Mouse (Mus musculus) thymus, adult 2 months (tissue): ENCODE measurements around the gene Abhd6. TPM values are rescaled to one million over a fixed set of nuclear protein-coding genes. Genes with fewer than 3 reads are reported as not detected.

ENCODE experiments used
- DNase-seq: peaks from one replicate; pipeline ENCODE4 v3.0.0; 2021
- H3K27ac ChIP-seq: fragments of 200-500 bp; 2 replicates; pipeline ENCODE4 v1.5.1; 2012; ENCODE audit warnings: low read length, control low read depth; ENCODE audit not compliant: control insufficient read depth, insufficient read depth
- H3K27me3 ChIP-seq: fragments of 200-500 bp; 2 replicates; pipeline ENCODE4 v1.6.1; 2012; ENCODE audit warnings: mild to moderate bottlenecking, low read length, moderate library complexity, mixed read lengths; ENCODE audit not compliant: control insufficient read depth, insufficient read depth
- H3K36me3 ChIP-seq: fragments of 200-500 bp; 2 replicates; pipeline ENCODE4 v1.6.1; 2012; ENCODE audit warnings: mild to moderate bottlenecking, low read length, moderate library complexity; ENCODE audit not compliant: control insufficient read depth, insufficient read depth
- H3K4me1 ChIP-seq: fragments of 200-500 bp; replicated peaks from 2 replicates; pipeline ENCODE4 v1.6.1; 2012; ENCODE audit warnings: low read length; ENCODE audit not compliant: control insufficient read depth, insufficient read depth
- H3K4me3 ChIP-seq: fragments of 200-500 bp; 2 replicates; pipeline ENCODE4 v1.5.1; 2012; ENCODE audit warnings: mild to moderate bottlenecking, low read length, control low read depth, moderate library complexity; ENCODE audit not compliant: control insufficient read depth, insufficient read depth
- CTCF ChIP-seq: fragments of 200-500 bp; IDR thresholded peaks from 2 replicates; pipeline ENCODE4 v1.5.1; 2012; ENCODE audit warnings: mild to moderate bottlenecking, control low read depth, low read length, moderate library complexity, borderline replicate concordance; ENCODE audit not compliant: control insufficient read depth, poor library complexity, insufficient read depth; ENCODE audit errors: extremely low read depth
- POLR2A ChIP-seq: fragments of 200-500 bp; IDR thresholded peaks from 2 replicates; pipeline ENCODE4 v1.6.1; 2012; ENCODE audit warnings: mild to moderate bottlenecking, low read length, control low read depth, moderate library complexity; ENCODE audit not compliant: control insufficient read depth, poor library complexity, insufficient read depth; ENCODE audit errors: extremely low read depth
- WGBS: fragments of 180-500 bp; shearing (Covaris S2); methylation state at CpG from one replicate; pipeline ENCODE4 v1.1.7; 2018; 5-methylcytosine and 5-hydroxymethylcytosine counted together
- polyA plus RNA-seq: library from polyadenylated mRNA; depleted of rRNA; stranded (reverse); fragments of >200 nt; gene quantifications from 2 replicates; pipeline ENCODE4 v1.2.3, GENCODE M21; 2012; rRNA removed

Gene Abhd6
- polyA plus RNA-seq, 1 experiment, result 18.1 TPM

DNA sequence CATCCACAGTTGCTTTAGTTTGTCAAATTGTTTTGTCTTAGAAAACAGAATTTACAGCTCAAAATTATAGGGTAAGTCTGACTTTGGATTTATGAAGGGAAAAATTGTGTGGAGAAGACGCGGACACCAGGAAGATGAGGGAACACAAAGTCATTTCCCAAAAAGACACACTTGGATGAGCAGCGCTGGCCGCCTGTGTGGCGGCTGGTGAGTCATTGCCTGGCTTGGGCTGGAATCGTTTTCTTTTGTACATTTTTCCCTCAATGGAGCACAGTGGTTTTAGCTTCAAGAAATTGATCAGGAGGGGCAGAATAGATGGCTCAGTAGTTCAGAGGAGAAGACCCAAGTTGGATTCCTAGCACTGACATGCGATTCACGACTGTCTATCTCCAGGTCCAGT lies 99.2 kb downstream of the Abhd6 start:
- WGBS, result 97% methylated on average over 8 of the region's 8 CpGs
- TF ChIP-seq CTCF, result no peak
- no peak for TF ChIP-seq POLR2A
- no peak overlapping the region for H3K27ac ChIP-seq
- no peaks in the 10 kb centered on the region for H3K36me3 ChIP-seq
- H3K27me3 ChIP-seq, result no peaks in the 10 kb centered on the region
- DNase-seq, result no peak
- peaks cover 11% of the 10 kb centered on the region for H3K4me1 ChIP-seq
- H3K4me3 ChIP-seq, result no peak overlapping the region

DNA sequence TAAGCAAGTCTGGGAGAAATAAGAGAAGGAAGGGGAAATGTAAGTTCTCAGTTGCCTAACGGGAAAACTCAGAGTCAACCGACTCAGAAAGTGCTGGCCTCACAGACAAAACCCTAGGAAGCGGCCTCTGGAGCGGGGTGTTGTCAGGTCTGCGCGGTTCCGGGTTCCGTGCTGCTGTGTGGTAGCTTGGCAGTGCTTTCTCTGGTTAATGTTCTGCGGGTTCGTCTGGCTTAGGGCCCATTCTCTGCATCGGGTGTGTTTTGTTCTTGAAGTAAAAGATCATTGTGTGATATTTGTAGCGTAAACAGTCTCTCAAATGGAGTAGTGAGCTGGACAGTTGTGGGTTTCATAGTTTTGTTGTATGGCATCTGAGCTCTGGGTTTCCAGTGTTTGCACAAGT lies 100.0 kb downstream of the Abhd6 start:
- 96% methylated on average over 12 of the region's 12 CpGs for whole genome bisulfite sequencing
- Histone ChIP-seq H3K36me3 (no peaks in the 10 kb centered on the region), H3K27me3 (no peaks in the 10 kb centered on the region), H3K4me3 (no peak overlapping the region), H3K4me1 (peaks cover 11% of the 10 kb centered on the region), H3K27ac (no peak overlapping the region)
- no peak for DNase-seq
- no peak for TF ChIP-seq POLR2A
- TF ChIP-seq CTCF, result no peak

Other genes starting within 250 kb of the Abhd6 start
- gene Gm26661, start 211.3 kb upstream of the Abhd6 start, polyA plus RNA-seq, result not detected in 2 replicates
- gene Flnb, start 184.9 kb upstream of the Abhd6 start, polyA plus RNA-seq, result 26.4 and 26.5 TPM in 2 replicates
- not detected in 2 replicates for gene Gm45521, start 45.6 kb upstream of the Abhd6 start, polyA plus RNA-seq
- 22.0 and 27.8 TPM in 2 replicates for gene Dnase1l3, start 8.3 kb upstream of the Abhd6 start, polyA plus RNA-seq
- 7.2 and 7.5 TPM in 2 replicates for gene Rpp14, start 77.5 kb downstream of the Abhd6 start, polyA plus RNA-seq
- 25.1 and 28.7 TPM in 2 replicates for gene Pxk, start 95.3 kb downstream of the Abhd6 start, polyA plus RNA-seq
- gene Pdhb, start 170.1 kb downstream of the Abhd6 start, polyA plus RNA-seq, result 79.8 and 88.9 TPM in 2 replicates
- 6.6 and 7.3 TPM in 2 replicates for gene Kctd6, start 211.2 kb downstream of the Abhd6 start, polyA plus RNA-seq